Mouse (Mus musculus) frontal cortex, postnatal 36 days (tissue): ENCODE measurements around the gene Arhgap31.
"Not testable (repeated sequence)": the region's sequence is repeated elsewhere in the genome, so short reads cannot be mapped to it uniquely, and the experiment has no call there.

Experiments
- DNase-seq, 2 experiments: peaks; one replicate each; pipeline ENCODE4 v3.0.0; 2022; ENCODE audit warnings: low spot score in 2 of 2

The Arhgap31 gene

GRCm38 (mm10) chr16:38724974-38725373 lies 11.9 kb upstream of the Arhgap31 start:
- no peak for DNase-seq

DNA sequence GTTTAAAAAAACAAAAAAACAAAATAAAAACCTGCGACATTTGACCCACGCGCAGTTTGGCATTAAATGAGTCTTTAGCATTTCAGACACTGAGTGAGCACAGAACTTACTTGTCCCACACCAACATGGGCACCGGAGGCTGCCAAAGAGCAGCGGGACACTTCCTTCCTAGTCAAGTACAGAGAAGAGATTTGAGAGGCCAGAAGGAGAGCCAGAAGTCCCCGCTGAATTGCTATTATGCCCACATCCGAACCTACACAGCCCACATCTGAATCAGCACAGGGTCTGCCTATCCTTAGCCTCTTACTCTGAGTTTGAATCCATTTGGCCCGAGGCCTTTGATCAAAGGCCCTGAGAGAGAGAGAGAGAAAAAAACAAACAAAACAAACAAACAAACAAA lies 11.2 kb upstream of the Arhgap31 start:
- no peak for DNase-seq

GRCm38 (mm10) chr16:38721377-38721776 lies 8.3 kb upstream of the Arhgap31 start:
- no peak for DNase-seq

GRCm38 (mm10) chr16:38714259-38714526 lies 1.1 kb upstream of the Arhgap31 start:
- not testable (repeated sequence) for DNase-seq

- DNase-seq, result peak in 1 of 2 experiments; percentile 23
Observed at GRCm38 (mm10) chr16:38713404-38714258, 557 bp upstream of the Arhgap31 start.

GRCm38 (mm10) chr16:38712105-38712504 lies 969 bp downstream of the Arhgap31 start:
- DNase-seq, result no peak

DNA sequence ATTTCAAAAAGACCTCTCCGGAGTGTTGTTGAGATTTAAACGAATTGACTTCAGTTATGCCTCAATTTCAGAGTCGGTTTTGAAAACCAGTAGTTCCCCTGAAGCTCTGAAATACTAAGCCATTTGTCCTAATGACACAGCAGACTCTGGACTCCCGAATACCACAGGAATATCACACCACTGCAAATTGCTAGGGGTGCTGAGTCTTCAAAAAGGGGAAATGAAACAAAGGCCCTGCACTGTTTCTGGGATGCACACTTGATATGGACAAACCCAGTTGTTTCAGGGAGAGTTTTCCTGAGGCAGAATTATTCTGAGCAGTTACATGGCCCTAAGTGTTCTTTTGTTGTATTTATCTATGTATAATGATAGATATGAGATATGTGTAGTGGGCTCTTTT lies 1.8 kb downstream of the Arhgap31 start:
- no peak for DNase-seq

- DNase-seq, result no peak
Observed at GRCm38 (mm10) chr16:38708962-38709520, 4.0 kb downstream of the Arhgap31 start.

DNA sequence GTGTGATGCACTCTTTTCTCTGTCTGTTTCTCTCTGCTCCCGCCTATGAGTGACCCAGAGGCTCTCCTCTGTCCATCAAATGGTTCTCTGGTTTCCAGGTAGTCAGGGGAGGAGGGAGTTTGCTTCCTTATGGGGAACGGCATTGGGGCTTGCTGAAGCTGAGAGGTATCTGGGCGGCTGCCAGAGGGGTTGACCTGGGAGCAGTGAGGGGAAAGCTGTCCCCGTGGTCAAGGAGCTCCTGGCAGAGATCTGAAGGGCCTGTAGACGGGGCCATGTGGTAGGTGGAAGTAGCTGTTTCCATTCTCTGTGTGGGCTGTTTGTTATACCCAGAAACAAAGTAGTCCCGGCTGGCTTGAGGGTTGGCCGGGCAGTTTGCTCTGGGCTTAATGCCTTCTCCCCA lies 6.3 kb downstream of the Arhgap31 start:
- DNase-seq, result no peak

- no peak for DNase-seq
Observed at GRCm38 (mm10) chr16:38705531-38706281, 7.4 kb downstream of the Arhgap31 start.

DNA sequence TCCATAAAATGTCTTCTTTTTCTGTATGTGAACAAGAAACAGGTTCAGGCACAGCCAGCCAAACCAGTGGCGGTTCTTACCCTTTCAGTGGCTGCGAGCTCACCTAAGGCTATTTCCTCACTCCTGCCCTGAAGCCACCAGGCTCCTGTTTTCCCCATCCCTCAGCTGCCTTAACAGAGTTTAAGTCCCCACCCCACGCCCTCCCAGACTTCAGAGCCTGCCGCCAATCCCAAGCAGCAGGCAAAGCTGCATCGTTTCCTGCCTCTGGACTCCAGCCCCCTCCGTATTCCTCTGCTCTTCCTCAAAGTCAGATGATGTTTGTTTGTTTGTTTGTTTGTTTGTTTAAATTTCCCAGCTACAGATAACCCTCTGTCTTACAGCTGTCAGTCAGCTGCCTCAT lies 9.6 kb downstream of the Arhgap31 start:
- DNase-seq, result no peak

DNA sequence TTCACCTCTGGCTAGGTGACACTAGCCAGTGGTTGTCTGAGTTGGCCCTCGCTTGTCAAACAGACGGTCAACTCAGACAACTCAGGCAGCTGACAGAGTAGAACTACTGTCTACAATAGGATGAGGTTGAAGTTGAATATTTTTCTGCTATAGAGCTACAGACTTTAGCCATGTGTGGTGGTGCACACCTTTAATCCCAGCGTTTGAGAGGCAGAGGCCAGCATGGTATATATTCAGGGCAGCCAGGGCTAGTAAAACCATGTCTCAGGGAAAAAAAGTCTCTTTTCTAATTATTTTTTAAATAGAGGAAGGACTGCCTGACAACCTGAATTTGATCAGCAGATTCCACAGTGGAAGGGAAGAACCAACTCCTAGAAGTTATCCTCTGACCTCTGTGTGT lies 10.8 kb downstream of the Arhgap31 start:
- no peak for DNase-seq

- no peak for DNase-seq
Observed at GRCm38 (mm10) chr16:38701492-38702185, 11.4 kb downstream of the Arhgap31 start.

DNA sequence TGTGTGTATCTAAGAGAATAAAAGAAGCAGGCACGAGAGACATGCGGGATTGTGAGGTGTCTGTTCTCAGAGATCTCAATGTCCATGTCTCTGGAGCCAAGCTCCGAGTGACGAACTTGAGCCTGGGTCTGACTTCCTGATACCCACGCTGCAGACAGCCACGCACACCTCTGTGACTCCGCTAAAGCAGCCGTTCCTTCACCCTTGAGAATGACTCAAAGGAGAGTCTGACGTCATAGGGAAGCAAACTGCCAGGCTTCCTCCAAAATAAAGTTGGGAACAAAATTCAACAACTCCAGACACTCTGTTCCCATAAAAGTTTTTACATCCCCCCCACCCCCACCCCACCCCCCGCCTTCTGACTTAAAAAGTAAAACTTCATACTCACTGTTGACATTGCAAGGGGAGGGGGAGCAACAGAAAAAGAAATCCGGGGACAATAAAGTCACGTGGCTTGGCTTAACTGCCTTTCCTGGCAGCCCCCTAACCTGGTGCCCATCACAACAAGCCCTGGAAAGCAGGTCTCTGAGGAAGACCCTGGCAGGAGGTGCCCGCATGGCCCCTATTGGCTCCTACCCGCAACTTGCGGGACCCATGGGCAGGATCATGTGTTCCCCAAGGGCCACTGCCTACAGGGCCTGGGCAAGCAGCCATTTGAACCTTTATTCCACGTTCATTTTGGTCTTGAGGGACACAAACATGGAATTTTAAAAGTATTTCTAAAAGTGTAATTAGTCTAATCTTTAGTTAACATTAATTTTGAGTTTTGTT lies 12.5 kb downstream of the Arhgap31 start:
- no peak for DNase-seq

- DNase-seq, result no peak
Observed at GRCm38 (mm10) chr16:38697611-38698010, 15.5 kb downstream of the Arhgap31 start.

DNA sequence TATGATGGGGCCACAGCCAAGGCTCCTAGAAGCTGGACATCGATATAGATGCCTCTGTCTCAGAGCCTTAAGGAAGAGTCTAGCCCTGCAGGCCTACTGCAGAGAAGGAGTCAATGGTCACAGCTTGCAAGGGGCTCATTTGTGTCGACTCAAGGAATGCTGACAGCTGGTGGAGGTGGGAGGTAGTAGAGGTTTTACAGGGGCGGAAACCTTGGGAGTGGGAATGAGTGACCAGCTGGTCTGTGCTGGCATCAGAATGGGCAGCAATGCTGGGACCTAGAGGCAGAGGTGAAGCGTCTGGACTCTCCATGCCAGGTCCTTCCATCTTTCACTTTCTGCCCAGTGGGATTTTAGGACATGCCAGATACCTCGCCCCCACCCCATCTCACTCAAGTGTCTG lies 17.5 kb downstream of the Arhgap31 start:
- no peak for DNase-seq

DNA sequence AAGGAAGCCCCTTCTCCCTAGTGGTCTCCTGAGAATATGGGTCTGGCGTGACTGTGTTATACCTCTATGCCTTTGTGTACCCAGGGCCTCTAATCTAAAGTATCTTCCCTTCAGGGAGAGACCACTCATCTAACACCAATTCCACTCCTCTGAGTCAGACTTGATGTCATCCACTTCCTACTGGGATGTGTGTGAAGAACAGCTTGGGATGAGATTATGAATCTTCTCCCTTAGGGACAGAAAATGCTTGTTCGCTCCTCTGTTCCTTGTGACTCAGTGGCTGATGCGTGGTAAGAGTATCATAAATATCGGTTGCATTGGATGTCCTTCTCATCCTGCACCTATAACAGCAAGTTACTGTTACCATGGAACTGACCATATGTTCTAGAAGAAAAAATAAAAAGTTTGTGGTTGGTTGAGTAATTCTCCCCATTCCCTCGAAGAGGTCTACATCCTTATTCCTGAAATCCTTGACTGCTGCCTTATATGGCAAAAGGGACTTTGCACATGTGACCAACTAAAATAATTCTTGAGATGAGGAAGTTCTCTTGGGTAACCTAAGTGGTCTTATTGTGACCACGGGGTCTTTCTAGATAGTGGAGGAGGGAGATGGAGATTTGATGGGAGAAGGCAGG lies 18.1 kb downstream of the Arhgap31 start:
- no peak for DNase-seq

GRCm38 (mm10) chr16:38690501-38690900 lies 22.6 kb downstream of the Arhgap31 start:
- no peak for DNase-seq

- DNase-seq, result no peak
Observed at GRCm38 (mm10) chr16:38689786-38690185, 23.3 kb downstream of the Arhgap31 start.

GRCm38 (mm10) chr16:38688531-38689264 lies 24.4 kb downstream of the Arhgap31 start:
- DNase-seq, result no peak
